Mouse (Mus musculus): ENCODE results near the gene Smyd3.

- no peak for TF ChIP-seq POLR2A (IDR thresholded peaks at IDR 0.05; ENCODE audit: borderline replicate concordance, extremely low read depth, insufficient read depth, insufficient read length, poor library complexity, severe bottlenecking)
- TF ChIP-seq CTCF (IDR thresholded peaks at IDR 0.05; ENCODE audit: borderline replicate concordance, extremely low read depth, insufficient read depth, insufficient read length): no peak
Measured at GRCm38 (mm10) chr1:179433828-179434227, 84.0 kb downstream of the Smyd3 start.
